Mouse (Mus musculus) megakaryocyte, adult 5-6 weeks (primary cell): ENCODE data around the gene Cask. TPM values are rescaled to one million over a fixed set of nuclear protein-coding genes. Genes with fewer than 3 reads are reported as not detected.
A peak's percentile ranks its signal among the peaks of the same experiment; 100 is the strongest.
"Not testable (repeated sequence)": the region's sequence is repeated elsewhere in the genome, so short reads cannot be mapped to it uniquely, and the experiment has no call there.

ENCODE experiments used
- ATAC-seq: 2 replicates; pipeline ENCODE4 v1.8.0; 2016; ENCODE audit warnings: mild to moderate bottlenecking, inconsistent platforms; ENCODE audit not compliant: poor library complexity, severe bottlenecking
- total RNA-seq, 2 experiments: library from RNA; stranded (forward) in 1 of 2; stranded (reverse) in 1 of 2; fragments of 153-499, 151-499 nt in 1 of 2; fragments of 221-1000, 200-1000 nt in 1 of 2; gene quantifications; 2 replicates each; pipeline versions ENCODE4 v1.2.3 to v1.2.4; 2015 to 2017

The Cask gene
- total RNA-seq (2015) (40.1 and 50.7 TPM in 2 replicates), total RNA-seq (2017) (52.3 and 66.0 TPM in 2 replicates)

GRCm38 (mm10) chrX:13851285-13851684, at the start of gene Cask:
TSS of gene Cask (minus strand) at chrX:13851367.
- ATAC-seq = peak; percentile 69

DNA sequence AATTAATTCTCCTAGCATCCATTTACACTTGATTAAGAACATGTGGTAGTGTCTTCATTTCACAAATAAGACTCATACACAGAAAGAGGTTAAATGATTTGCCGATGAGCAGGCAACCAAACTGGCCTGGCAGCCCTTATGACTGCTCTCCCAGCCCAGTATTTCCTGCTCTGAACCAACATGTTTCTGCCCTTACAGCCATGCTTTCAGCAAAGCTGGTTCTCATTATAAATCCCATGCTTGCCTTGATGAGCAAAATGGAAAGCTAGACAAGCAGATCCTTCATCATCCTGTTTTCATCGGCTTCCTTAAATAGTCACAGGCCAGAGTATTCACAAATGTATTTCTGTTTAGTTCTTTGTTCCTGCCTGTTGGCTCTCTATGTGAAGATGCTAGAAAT, 38.8 kb upstream of the Cask start:
- ATAC-seq = no peak

- ATAC-seq = no peak
These were observed 33.2 kb upstream of the Cask start for GRCm38 (mm10) chrX:13884348-13884747.

GRCm38 (mm10) chrX:13881969-13882368, 30.8 kb upstream of the Cask start:
- ATAC-seq = no peak

- ATAC-seq = no peak
These were observed 9.0 kb upstream of the Cask start for GRCm38 (mm10) chrX:13860145-13860544.

DNA sequence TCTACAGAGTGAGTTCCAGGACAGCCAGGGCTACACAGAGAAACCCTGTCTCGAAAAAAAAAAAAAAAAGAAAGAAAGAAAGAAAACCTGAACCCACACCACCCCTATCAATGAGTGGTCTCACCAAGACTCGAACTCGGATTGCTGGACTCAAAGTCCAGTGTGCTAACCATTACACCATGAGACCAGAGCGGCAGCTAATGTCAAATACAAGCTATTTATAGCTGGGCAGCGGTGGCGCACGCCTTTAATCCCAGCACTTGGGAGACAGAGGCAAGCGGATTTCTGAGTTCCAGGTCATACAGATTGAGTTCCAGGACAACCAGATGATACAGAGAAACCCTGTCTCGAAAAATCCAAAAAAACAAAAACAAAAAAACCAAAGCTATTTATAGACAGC, 7.9 kb upstream of the Cask start:
- ATAC-seq = no peak

DNA sequence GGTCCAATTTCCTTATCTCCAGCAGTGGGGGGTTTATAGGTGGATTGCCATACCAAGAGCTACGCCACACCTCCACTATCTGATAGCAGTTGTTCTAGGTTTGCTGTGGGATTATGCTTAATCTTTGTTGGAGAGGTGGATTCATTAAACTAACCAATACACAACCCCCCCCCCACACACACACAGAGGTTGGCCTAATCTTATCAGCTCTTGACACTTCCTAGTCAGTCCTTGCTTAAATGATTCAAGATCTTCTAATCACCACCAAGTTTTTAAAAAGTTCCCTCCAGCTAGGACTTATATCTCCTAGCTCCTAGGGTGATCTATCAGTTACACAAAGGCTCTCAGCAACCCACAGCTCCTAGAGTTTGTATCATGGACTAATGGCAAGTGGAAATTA, 2.7 kb downstream of the Cask start:
- ATAC-seq = no peak

GRCm38 (mm10) chrX:13847502-13847851, 3.7 kb downstream of the Cask start:
- ATAC-seq = no peak

DNA sequence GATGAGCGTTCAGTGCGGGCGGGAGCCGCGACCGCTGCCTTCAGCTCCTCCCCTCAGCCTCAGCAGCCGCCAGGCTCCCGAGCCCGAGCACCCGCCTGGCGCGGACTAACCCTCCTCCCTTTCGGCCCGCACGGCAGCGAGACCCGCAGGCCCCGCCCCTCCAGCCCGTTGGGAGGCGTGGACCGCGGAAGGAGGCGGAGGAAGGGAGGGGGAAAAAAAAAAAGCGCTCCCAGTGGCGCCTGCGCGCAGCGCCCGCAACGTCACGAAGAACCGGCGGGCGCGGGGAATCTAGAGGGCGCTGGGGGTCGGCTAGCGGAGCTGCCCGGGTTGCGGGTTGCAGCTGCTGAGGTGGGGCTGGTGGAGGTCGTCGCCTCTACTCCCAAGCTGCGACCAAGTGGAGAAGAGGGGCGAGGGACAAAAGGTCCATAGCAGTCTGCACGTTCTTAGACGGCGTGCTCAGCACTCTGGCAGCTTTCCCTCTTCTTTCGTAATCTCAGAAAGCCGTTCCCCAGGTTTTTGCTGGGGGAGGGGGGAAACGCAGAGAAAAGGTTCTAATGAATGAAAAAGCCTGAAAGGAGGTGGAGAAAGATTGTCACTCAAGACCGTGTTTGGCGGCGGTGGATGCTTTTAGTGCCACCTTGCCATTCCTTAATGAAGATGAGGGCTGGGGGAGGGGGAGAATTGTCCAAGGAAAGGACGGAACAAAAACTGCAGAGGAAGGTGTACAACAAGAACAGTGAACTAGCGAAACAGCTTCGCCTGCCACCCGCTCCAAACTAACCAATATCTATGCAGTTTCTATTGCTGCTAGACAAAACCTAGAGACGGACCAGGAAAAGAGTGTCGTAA, 4.3 kb downstream of the Cask start:
- peak; percentile 89 for ATAC-seq

DNA sequence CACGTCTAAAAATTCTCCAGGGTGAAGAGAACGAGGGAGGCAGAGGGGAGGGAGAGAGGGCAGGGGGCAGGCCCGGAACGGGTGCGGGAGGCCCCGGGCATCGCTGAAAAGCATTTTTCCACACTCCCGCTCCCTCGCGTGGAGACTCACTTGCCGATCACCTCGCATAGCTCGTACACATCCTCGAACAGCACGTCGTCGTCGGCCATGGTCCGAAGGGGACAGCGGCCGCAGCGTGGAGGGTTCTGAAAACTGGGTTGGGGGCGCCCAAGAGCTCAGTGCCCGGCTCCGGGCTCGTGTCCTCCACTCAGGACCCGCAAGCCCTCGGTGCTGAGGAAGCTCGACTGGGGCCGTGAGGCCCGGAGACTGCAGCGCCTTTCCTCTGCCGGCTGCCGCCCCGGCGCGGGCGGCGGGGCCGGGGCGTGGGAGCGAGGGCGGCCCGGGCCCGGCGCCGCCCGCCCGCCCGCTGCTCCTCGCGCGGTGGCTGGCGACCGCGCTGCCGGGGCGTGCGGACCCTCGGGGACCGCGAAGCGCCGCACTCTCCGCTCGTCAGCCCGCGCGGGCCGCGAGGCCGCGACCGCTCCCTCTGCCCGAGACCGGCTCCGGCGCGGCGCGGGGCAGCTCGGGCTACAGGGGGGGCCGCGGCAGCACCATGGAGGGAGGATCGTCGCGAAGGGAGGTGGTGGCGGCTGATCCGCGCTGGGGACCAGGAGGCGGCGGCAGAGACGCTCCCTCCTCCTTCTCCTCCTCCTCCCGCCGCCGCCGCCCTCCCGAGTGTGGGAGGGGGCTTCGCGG, 5.1 kb downstream of the Cask start:
- 0 out of 2 replicates have a peak, but pooled peaks have one; percentile 3 for ATAC-seq

DNA sequence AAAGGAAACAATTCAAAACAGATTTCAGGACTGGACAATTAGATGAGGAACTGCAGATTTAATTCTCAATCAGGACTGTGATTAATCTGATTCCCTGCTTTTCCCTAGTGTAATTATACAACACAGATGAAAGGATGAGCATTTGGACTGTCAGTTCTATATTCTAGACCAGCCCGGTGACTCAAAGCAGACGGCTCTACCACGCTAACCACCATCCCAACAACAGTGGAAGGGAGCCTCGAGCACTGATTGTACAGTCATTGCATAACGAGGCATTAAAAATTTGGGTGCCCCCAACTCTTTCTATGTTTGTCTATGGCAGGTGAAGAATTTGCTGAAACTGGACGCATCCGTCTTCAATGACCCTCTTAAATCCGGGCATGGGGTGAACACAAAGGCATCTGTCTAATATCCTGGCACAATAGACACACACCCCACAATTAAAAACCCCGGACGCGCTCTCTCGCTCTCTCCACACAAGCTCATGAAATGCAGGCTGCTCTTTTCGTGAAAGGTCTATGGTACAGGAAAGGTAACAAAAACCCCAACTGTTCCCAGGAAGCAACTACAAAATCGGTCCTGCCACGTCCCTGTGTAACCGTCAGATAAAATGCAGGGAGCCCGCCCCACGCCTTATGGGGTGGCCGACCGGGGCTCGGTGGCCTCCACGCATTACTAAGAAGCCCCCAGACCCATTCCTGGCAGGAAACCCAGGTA, 5.9 kb downstream of the Cask start:
- ATAC-seq = no peak

DNA sequence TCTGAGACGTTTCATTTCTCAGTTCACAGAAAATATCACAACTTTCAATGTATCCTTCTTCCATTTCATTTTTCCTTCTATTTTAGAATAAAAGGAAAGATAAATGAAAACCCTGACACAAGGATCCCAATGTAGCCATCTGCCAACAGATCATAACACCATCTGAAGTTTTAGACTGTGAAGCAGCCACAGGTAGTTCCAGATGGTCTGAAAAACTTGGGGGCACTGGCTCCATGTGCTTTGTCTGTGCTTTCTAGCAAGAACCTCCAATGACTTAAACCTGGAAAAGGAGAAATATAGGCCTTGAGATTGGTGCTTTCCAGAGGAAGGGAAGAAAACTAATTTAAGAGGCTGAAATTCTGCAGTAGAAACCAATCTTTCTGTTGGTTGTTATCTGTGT, 28.4 kb downstream of the Cask start:
- ATAC-seq = no peak

DNA sequence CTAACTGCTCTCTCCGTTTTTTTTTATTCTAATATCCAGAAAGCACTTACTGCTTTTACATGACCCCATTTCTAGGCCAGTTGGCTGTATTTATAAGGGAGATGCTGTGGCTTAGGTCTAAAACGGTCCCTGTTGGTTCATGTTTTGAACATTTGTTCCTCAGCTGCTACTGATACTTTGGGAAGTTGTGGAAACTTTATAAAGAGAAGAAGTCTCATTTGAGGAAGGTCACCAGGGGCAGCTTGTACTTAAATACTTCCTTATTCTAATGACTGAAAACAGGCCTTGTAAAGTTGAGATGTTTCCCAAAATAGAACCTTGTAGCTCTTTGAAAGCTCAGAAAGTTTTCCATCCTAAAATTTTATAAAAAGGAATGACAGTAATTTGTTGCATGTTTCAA, 52.4 kb downstream of the Cask start:
- peak; percentile 52 for ATAC-seq

- ATAC-seq = peak; percentile 59
These were observed 85.5 kb downstream of the Cask start for GRCm38 (mm10) chrX:13765672-13766071.

DNA sequence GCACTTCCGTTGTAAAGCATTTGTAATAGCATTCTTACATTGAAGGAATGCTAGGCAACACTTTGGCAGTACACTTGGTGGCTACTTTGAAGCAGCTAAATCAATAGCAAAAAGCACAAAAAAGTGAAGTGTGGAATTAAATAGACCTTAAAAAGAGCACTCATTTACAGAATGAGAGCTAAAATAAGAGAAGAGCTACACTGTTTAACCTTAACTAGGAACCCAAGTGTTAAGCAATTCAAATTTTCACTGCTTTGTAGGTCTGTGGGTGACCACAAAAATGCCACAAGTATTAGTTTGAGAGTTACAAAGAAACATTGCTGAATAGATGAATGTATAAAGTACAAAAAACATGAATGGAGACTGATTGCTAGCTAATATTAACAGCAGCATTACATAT, 86.1 kb downstream of the Cask start:
- no peak for ATAC-seq

GRCm38 (mm10) chrX:13757279-13758005, 93.7 kb downstream of the Cask start:
- ATAC-seq = no peak

- no peak for ATAC-seq
These were observed 110.1 kb downstream of the Cask start for GRCm38 (mm10) chrX:13741110-13741509.

DNA sequence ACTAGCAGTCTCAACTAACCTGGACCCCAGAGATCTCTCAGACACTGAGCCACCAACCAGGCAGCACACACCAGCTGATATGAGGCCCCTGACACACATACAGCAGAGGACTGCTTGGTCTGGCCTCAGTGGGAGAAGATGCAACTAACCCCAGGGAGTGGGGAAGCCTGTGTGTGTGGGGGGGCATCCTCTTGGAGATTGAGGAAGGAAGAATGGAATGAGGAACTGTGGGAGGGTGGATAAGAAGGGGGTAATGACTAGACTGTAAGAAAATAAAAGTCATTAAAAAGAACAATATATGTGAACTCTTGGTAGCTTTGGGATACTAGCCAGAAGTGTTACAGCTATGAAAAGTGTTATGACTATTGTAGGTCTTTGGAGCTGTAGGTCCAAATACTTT, 120.4 kb downstream of the Cask start:
- not testable (repeated sequence) for ATAC-seq

DNA sequence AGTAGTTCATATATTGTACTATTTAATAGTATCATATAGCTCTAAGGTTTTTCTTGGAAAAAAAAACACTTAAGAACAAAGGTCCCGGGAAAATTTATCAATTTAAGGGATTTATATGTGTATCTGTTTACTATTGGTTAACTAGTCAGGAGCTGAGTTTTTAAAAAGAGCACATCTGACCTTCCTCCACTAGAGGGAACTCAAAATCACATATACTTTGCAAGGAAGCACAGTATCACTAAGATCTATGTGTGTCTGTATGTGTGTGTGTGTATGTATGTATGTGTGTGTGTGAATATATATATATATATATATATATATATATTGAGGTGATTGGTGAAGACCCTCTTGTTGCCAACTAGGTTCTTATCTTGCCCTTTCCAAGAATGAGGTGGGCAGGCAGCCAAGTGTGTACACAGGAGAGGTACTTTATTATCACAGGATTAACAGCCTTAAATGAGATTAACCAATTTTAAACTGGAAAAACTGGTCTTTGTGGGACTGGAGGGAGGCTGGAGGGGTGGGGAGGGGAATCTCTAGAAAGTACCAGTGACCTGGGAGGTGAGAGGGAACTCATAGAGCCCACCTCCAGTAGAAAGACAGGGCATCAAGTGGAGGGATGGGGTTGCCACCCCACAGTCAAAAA, 121.2 kb downstream of the Cask start:
- ATAC-seq = no peak
